Mouse (Mus musculus): ENCODE measurements around the gene Gm44805.

GRCm38 (mm10) chr7:19688611-19689010 is 7.4 kb upstream of the Gm44805 start:
- TF ChIP-seq CTCF (IDR thresholded peaks at IDR 0.05; ENCODE audit: control insufficient read depth, insufficient read depth, low read length) = no peak
- TF ChIP-seq POLR2A (IDR thresholded peaks at IDR 0.05; ENCODE audit: borderline replicate concordance, control insufficient read depth, low read depth, low read length) = no peak

All from bone marrow, adult 2 months (tissue).